ENCODE assay signal across 8 mouse cellular contexts in genomic region chr17:47526856-47527520, GRCm38 (mm10). TPM values are rescaled to one million over a fixed set of nuclear protein-coding genes. Genes with fewer than 3 reads are reported as not detected.
DNase-seq lines count a peak whose midpoint lies in the region; ATAC-seq lines count a peak whose summit lies in the region.

No protein-coding gene starts in this region.

- no peaks in the 10 kb centered on the region for H3K36me3 ChIP-seq in hindbrain, embryonic 16.5 days (ENCODE audit: control insufficient read depth, insufficient read depth, low read length)
- H3K36me3 ChIP-seq in neural tube, embryonic 14.5 days (ENCODE audit: control insufficient read depth, insufficient read depth, low read length), result no peaks in the 10 kb centered on the region

- intact Hi-C loops in heart, postnatal 14 days (cut with DNase I), result no loop called here

- H3K4me3 ChIP-seq in hindbrain, embryonic 16.5 days (ENCODE audit: low read length), result no peak overlapping the region
- H3K4me3 ChIP-seq in neural tube, embryonic 14.5 days (ENCODE audit: low read depth, low read length), result no peak overlapping the region

- no peak for ATAC-seq in hindbrain, embryonic 16.5 days
- ATAC-seq in neural tube, embryonic 14.5 days (ENCODE audit: low read depth), result no peak

- H3K4me1 ChIP-seq in hindbrain, embryonic 16.5 days (ENCODE audit: control insufficient read depth, insufficient read depth, low read depth, low read length), result peaks cover 5% of the 10 kb centered on the region
- peaks cover 7% of the 10 kb centered on the region for H3K4me1 ChIP-seq in neural tube, embryonic 14.5 days (ENCODE audit: control insufficient read depth, insufficient read depth, low read length)

- H3K27ac ChIP-seq in hindbrain, embryonic 16.5 days (ENCODE audit: low read depth, low read length), result peak overlapping the region; percentile 52
- 0 out of 2 replicates have a peak overlapping the region, but pooled peaks have one; percentile 34 for H3K27ac ChIP-seq in neural tube, embryonic 14.5 days (ENCODE audit: low read depth, low read length)

- no peaks in the 10 kb centered on the region for H3K9me3 ChIP-seq in hindbrain, embryonic 16.5 days (ENCODE audit: control insufficient read depth, low read length)
- H3K9me3 ChIP-seq in neural tube, embryonic 14.5 days (ENCODE audit: control insufficient read depth, low read length), result no peaks in the 10 kb centered on the region

- no peak overlapping the region for H3K9ac ChIP-seq in hindbrain, embryonic 16.5 days (ENCODE audit: low read depth, low read length)
- H3K9ac ChIP-seq in neural tube, embryonic 14.5 days (replicated peaks; ENCODE audit: low read depth, low read length), result no peak overlapping the region

- 85% methylated on average over 17 of the region's 17 CpGs for WGBS in hindbrain, embryonic 16.5 days
- WGBS in neural tube, embryonic 14.5 days, result 76% methylated on average over 17 of the region's 17 CpGs

- DNase-seq in heart, adult 11 months, result peak; percentile 95
- DNase-seq in heart, postnatal 14 days, result no peak
- DNase-seq in ovary, postnatal 36 days (ENCODE audit: low spot score), result peak; percentile 19
- no peak for DNase-seq in ovary, postnatal 10 days (ENCODE audit: low spot score)
- no peak for DNase-seq in layer of hippocampus, adult 9-11 months
- DNase-seq in adrenal gland, adult 2 months, result no peak

- H3K27me3 ChIP-seq in hindbrain, embryonic 16.5 days (replicated peaks; ENCODE audit: control insufficient read depth, insufficient read depth, low read length), result no peaks in the 10 kb centered on the region
- H3K27me3 ChIP-seq in neural tube, embryonic 14.5 days (ENCODE audit: control insufficient read depth, insufficient read depth, low read length), result no peaks in the 10 kb centered on the region

- no peak overlapping the region for H3K4me2 ChIP-seq in hindbrain, embryonic 16.5 days (ENCODE audit: low read length)
- no peak overlapping the region for H3K4me2 ChIP-seq in neural tube, embryonic 14.5 days (ENCODE audit: low read depth, low read length)

RNA-seq across cellular contexts. Expression of gene Ccnd3, which starts 22.1 kb away (rescaled TPM):
- total RNA-seq in heart, postnatal 14 days (2021), result 100 to 1,000 TPM in 1 of 2 experiments, 10 to 100 TPM in 1; 93.8 to 126 TPM
- 81.7 and 99.9 TPM in 2 replicates for polyA plus RNA-seq in hindbrain, embryonic 16.5 days (2015; fragmentation: Nextera tagmentation; extraction: Ambion mirVana)
- 49.1 and 72.4 TPM in 2 replicates for polyA plus RNA-seq in neural tube, embryonic 14.5 days (2014; fragmentation: Nextera tagmentation; extraction: Ambion mirVana)
- 100 to 1,000 TPM; 326 to 471 TPM for total RNA-seq in adrenal gland, adult 2 months (2021)
- polyA plus RNA-seq in adrenal gland, adult 2 months (2012; rRNA removed), result 1,307 and 1,375 TPM in 2 replicates

RNA-seq across cellular contexts. Expression of gene Taf8, which starts 24.9 kb away (rescaled TPM):
- 10 to 100 TPM; 14.9 to 15.6 TPM for total RNA-seq in heart, postnatal 14 days (2021)
- polyA plus RNA-seq in hindbrain, embryonic 16.5 days (2015; fragmentation: Nextera tagmentation; extraction: Ambion mirVana), result 20.0 and 20.5 TPM in 2 replicates
- polyA plus RNA-seq in neural tube, embryonic 14.5 days (2014; fragmentation: Nextera tagmentation; extraction: Ambion mirVana), result 16.4 and 17.1 TPM in 2 replicates
- 10 to 100 TPM; 19.5 to 19.8 TPM for total RNA-seq in adrenal gland, adult 2 months (2021)
- 12.5 and 15.6 TPM in 2 replicates for polyA plus RNA-seq in adrenal gland, adult 2 months (2012; rRNA removed)

Comparison
In these comparisons a context has a peak if more than half of its experiments do, and no peak if none do; other contexts are left out.
1. DNase-seq: peak in heart, adult 11 months (single experiment) and ovary, postnatal 36 days (single experiment); none in heart, postnatal 14 days (0 of 2), ovary, postnatal 10 days (single experiment), layer of hippocampus, adult 9-11 months (single experiment) and adrenal gland, adult 2 months (single experiment).
2. RNA of gene Ccnd3, which starts 22.1 kb away (polyA plus RNA-seq): 1,307 to 1,375 TPM in adrenal gland, adult 2 months; 81.7 to 99.9 TPM in hindbrain, embryonic 16.5 days and 49.1 to 72.4 TPM in neural tube, embryonic 14.5 days; every median in the first group is over 10 times any median in the second.